ENCODE assay signal across 8 mouse cellular contexts in the genomic region with DNA sequence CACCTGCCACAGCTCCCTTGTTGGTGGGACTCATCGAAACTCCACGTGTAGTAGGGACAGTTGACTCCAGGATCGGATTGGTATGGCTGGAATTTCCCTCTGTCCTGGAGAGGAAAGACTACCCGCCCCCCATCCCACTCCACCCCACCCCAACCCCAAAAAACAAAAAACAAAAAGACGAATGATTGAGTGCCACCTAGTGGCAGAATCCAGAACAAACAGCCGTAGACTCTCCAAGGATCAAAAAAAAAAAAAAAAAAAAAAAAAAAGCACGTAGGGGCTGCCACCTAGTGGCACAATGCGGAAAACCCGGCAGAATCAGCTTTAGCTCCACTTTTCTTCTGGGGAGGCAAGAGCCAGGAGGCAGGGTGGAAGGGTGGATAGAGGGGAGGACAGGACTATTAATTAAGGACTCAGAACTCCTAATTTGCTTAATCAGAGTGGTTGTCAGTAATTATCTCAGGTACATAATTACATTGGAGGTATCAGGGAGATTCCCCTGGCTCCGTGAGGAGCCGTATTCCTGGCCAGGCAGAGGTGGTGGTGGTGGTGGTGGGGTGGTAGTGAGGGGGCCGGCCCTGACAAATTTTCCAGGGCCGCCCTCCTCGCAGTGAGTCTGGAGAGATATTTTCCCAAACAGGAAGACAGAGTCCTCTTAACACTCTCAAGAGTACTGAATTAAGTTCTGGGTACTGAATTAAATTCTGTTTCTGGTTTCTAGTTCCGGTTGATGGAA.
DNase-seq lines count a peak whose midpoint lies in the region; ATAC-seq and TF ChIP-seq lines count a peak whose summit lies in the region.

No protein-coding gene starts in this region.

- WGBS in embryonic facial prominence, embryonic 12.5 days, result 25% methylated on average over 15 of the region's 15 CpGs
- 25% methylated on average over 15 of the region's 15 CpGs for WGBS in heart, embryonic 15.5 days
- WGBS in lung, embryonic 14.5 days, result 24% methylated on average over 15 of the region's 15 CpGs

- peak; percentile 10 to 35 for DNase-seq in CD8-positive naive resting alpha-beta T cell, adult 2 months (ENCODE audit: low read depth in 2 of 2, low spot score in 2 of 2)
- peak; percentile 60 for DNase-seq in adrenal gland, postnatal 14 days
- peak; percentile 80 for DNase-seq in kidney, postnatal 10 days
- peak; percentile 93 for DNase-seq in lung, embryonic 14.5 days
- DNase-seq in thymus, postnatal 25 days, result peak; percentile 54

- no peaks in the 10 kb centered on the region for H3K36me3 ChIP-seq in embryonic facial prominence, embryonic 12.5 days
- H3K36me3 ChIP-seq in heart, embryonic 15.5 days, result no peaks in the 10 kb centered on the region
- no peaks in the 10 kb centered on the region for H3K36me3 ChIP-seq in lung, embryonic 14.5 days (ENCODE audit: insufficient read depth)

- H3K9ac ChIP-seq in embryonic facial prominence, embryonic 12.5 days, result no peak overlapping the region
- H3K9ac ChIP-seq in heart, embryonic 15.5 days, result peak overlapping the region; percentile 1; the same call in 1 of the 2 replicates
- H3K9ac ChIP-seq in lung, embryonic 14.5 days, result peak overlapping the region; percentile 16; the same call in 1 of the 2 replicates

- ATAC-seq in embryonic facial prominence, embryonic 12.5 days (ENCODE audit: insufficient number of reproducible peaks, insufficient read depth, low FRiP score, low TSS enrichment), result no peak; the same call in 1 of the 2 replicates
- 0 out of 2 replicates have a peak, but pooled peaks have one; percentile 24 for ATAC-seq in heart, embryonic 15.5 days (replicated peaks; ENCODE audit: insufficient number of reproducible peaks, insufficient read depth, low FRiP score, low read depth)
- peak; percentile 77 for ATAC-seq in lung, embryonic 14.5 days (ENCODE audit: insufficient read depth)
- peak; percentile 71 for ATAC-seq in neutrophil, adult 5-6 weeks (ENCODE audit: extremely low read depth, insufficient number of reproducible peaks, low FRiP score, poor library complexity, severe bottlenecking)

- H3K9me3 ChIP-seq in embryonic facial prominence, embryonic 12.5 days, result no peaks in the 10 kb centered on the region
- no peaks in the 10 kb centered on the region for H3K9me3 ChIP-seq in heart, embryonic 15.5 days (replicated peaks)
- no peaks in the 10 kb centered on the region for H3K9me3 ChIP-seq in lung, embryonic 14.5 days (ENCODE audit: low read depth, low read length)

- no peaks in the 10 kb centered on the region for H3K4me1 ChIP-seq in embryonic facial prominence, embryonic 12.5 days
- H3K4me1 ChIP-seq in heart, embryonic 15.5 days (replicated peaks), result peaks cover 14% of the 10 kb centered on the region
- no peaks in the 10 kb centered on the region for H3K4me1 ChIP-seq in lung, embryonic 14.5 days (ENCODE audit: insufficient read depth)

- H3K27me3 ChIP-seq in embryonic facial prominence, embryonic 12.5 days, result no peaks in the 10 kb centered on the region
- no peaks in the 10 kb centered on the region for H3K27me3 ChIP-seq in heart, embryonic 15.5 days
- no peaks in the 10 kb centered on the region for H3K27me3 ChIP-seq in lung, embryonic 14.5 days (ENCODE audit: insufficient read depth, low read length)

- TF ChIP-seq CTCF in lung, embryonic 14.5 days (IDR thresholded peaks at IDR 0.05; ENCODE audit: low read depth), result peak; percentile 86

- H3K27ac ChIP-seq in embryonic facial prominence, embryonic 12.5 days, result no peak overlapping the region
- H3K27ac ChIP-seq in heart, embryonic 15.5 days, result no peak overlapping the region
- H3K27ac ChIP-seq in lung, embryonic 14.5 days (ENCODE audit: low read depth), result no peak overlapping the region

- H3K4me3 ChIP-seq in embryonic facial prominence, embryonic 12.5 days, result peak overlapping the region; percentile 7; the same call in 1 of the 2 replicates
- H3K4me3 ChIP-seq in heart, embryonic 15.5 days, result peak overlapping the region; percentile 35
- peak overlapping the region; percentile 24 for H3K4me3 ChIP-seq in lung, embryonic 14.5 days (ENCODE audit: low read depth, low read length)

- peak overlapping the region; percentile 51 for H3K4me2 ChIP-seq in embryonic facial prominence, embryonic 12.5 days (replicated peaks)
- H3K4me2 ChIP-seq in heart, embryonic 15.5 days, result peak overlapping the region; percentile 65
- peak overlapping the region; percentile 65 for H3K4me2 ChIP-seq in lung, embryonic 14.5 days

Comparison
In these comparisons a context has a peak if more than half of its experiments do, and no peak if none do; other contexts are left out.
1. DNase-seq: peak in every context shown above with its lines; median percentile 93 in lung, embryonic 14.5 days; 80 in kidney, postnatal 10 days; 60 in adrenal gland, postnatal 14 days; 54 in thymus, postnatal 25 days; 22 in CD8-positive naive resting alpha-beta T cell, adult 2 months.